Mouse (Mus musculus): ENCODE data around the gene Prss50. TPM values are rescaled to one million over a fixed set of nuclear protein-coding genes. Genes with fewer than 3 reads are reported as not detected.
"Not testable (repeated sequence)": the region's sequence is repeated elsewhere in the genome, so short reads cannot be mapped to it uniquely, and the experiment has no call there.

Prss50 gene
- total RNA-seq (2021) = not detected
- long read RNA-seq, experiment 1 = 0 reads
- long read RNA-seq, experiment 2 = 0 reads

GRCm38 (mm10) chr9:110857781-110858472 is at the start of gene Prss50:
Gene Prss50 (plus strand): TSS chr9:110857967.
- no peak for DNase-seq

GRCm38 (mm10) chr9:110810051-110810450 is 47.7 kb upstream of the Prss50 start:
- intact Hi-C loops (cut with DNase I) = no loop called here
- DNase-seq = no peak

More at GRCm38 (mm10) chr9:110857781-110858472, at the start of gene Prss50:
- intact Hi-C loops (cut with DNase I) = loop anchor here (10.0 kb wide), 1 partner anchor 353 kb away; no protein-coding TSS in a partner anchor

GRCm38 (mm10) chr9:110813789-110814188 is 44.0 kb upstream of the Prss50 start, which contains the start of gene Prss44:
Gene Prss44 (plus strand): TSS chr9:110813994.
- intact Hi-C loops (cut with DNase I) = no loop called here
- no peak for DNase-seq

- DNase-seq; intact Hi-C loops (cut with DNase I): not testable (repeated sequence)
Observed at GRCm38 (mm10) chr9:110820546-110820945, 37.2 kb upstream of the Prss50 start.

- intact Hi-C loops (cut with DNase I) = no loop called here
Observed at GRCm38 (mm10) chr9:110821436-110821835, 36.3 kb upstream of the Prss50 start.

GRCm38 (mm10) chr9:110825426-110825825 is 32.3 kb upstream of the Prss50 start:
- no peak for DNase-seq
- intact Hi-C loops (cut with DNase I) = no loop called here

More at GRCm38 (mm10) chr9:110821436-110821835, 36.3 kb upstream of the Prss50 start:
- DNase-seq = no peak

GRCm38 (mm10) chr9:110825832-110826231 is 31.9 kb upstream of the Prss50 start:
- DNase-seq = no peak
- intact Hi-C loops (cut with DNase I) = no loop called here

- intact Hi-C loops (cut with DNase I) = no loop called here
- DNase-seq = no peak
Observed at GRCm38 (mm10) chr9:110826390-110826789, 31.4 kb upstream of the Prss50 start, which contains the start of gene Prss43. Gene Prss43 (plus strand): TSS chr9:110826690.

GRCm38 (mm10) chr9:110833021-110833420 is 24.7 kb upstream of the Prss50 start:
- no peak for DNase-seq
- intact Hi-C loops (cut with DNase I) = no loop called here

GRCm38 (mm10) chr9:110834411-110834810 is 23.4 kb upstream of the Prss50 start, which contains the start of gene Prss45:
Gene Prss45 (plus strand): TSS chr9:110834588.
- intact Hi-C loops (cut with DNase I) = no loop called here
- no peak for DNase-seq

GRCm38 (mm10) chr9:110834961-110835360 is 22.8 kb upstream of the Prss50 start:
- intact Hi-C loops (cut with DNase I) = no loop called here

GRCm38 (mm10) chr9:110836112-110836511 is 21.7 kb upstream of the Prss50 start:
- DNase-seq = no peak
- intact Hi-C loops (cut with DNase I) = no loop called here

More at GRCm38 (mm10) chr9:110834961-110835360, 22.8 kb upstream of the Prss50 start:
- DNase-seq = no peak

- intact Hi-C loops (cut with DNase I) = no loop called here
Observed at GRCm38 (mm10) chr9:110840905-110841304, 16.9 kb upstream of the Prss50 start.

GRCm38 (mm10) chr9:110841438-110841837 is 16.3 kb upstream of the Prss50 start:
- no peak for DNase-seq
- intact Hi-C loops (cut with DNase I) = no loop called here

More at GRCm38 (mm10) chr9:110840905-110841304, 16.9 kb upstream of the Prss50 start:
- DNase-seq = no peak

GRCm38 (mm10) chr9:110844206-110844605 is 13.6 kb upstream of the Prss50 start, which contains the start of gene Prss46:
Gene Prss46 (plus strand): TSS chr9:110844506.
- DNase-seq = no peak

GRCm38 (mm10) chr9:110849162-110849561 is 8.6 kb upstream of the Prss50 start:
- DNase-seq = no peak

More at GRCm38 (mm10) chr9:110844206-110844605, 13.6 kb upstream of the Prss50 start, which contains the start of gene Prss46:
- intact Hi-C loops (cut with DNase I) = no loop called here

GRCm38 (mm10) chr9:110855903-110856302 is 1.9 kb upstream of the Prss50 start:
- intact Hi-C loops (cut with DNase I) = loop anchor here (10.0 kb wide), 1 partner anchor 351 kb away; no protein-coding TSS in a partner anchor
- DNase-seq = no peak

More at GRCm38 (mm10) chr9:110849162-110849561, 8.6 kb upstream of the Prss50 start:
- intact Hi-C loops (cut with DNase I) = loop anchor here (5.0 kb wide), 1 partner anchor 52 kb away; the partner anchor contains the start of gene Prss42

GRCm38 (mm10) chr9:110856920-110857319 is 847 bp upstream of the Prss50 start:
- intact Hi-C loops (cut with DNase I) = loop anchor here (10.0 kb wide), 1 partner anchor 352 kb away; no protein-coding TSS in a partner anchor
- DNase-seq = no peak

GRCm38 (mm10) chr9:110858523-110858922 is 756 bp downstream of the Prss50 start:
- no peak for DNase-seq
- intact Hi-C loops (cut with DNase I) = loop anchor here (10.0 kb wide), 1 partner anchor 354 kb away; no protein-coding TSS in a partner anchor

GRCm38 (mm10) chr9:110858967-110859596 is 1.3 kb downstream of the Prss50 start:
- intact Hi-C loops (cut with DNase I) = loop anchor here (10.0 kb wide), 1 partner anchor 354 kb away; no protein-coding TSS in a partner anchor
- DNase-seq = no peak

- intact Hi-C loops (cut with DNase I) = loop anchor here (2.0 to 5.0 kb wide), 4 partner anchors 88 to 234 kb away; no protein-coding TSS in a partner anchor
- peak in 1 of 2 experiments; percentile 34 for DNase-seq
Observed at GRCm38 (mm10) chr9:110871030-110871429, 13.3 kb downstream of the Prss50 start.
